Mouse (Mus musculus): ENCODE measurements around the gene Dus2.

DNA sequence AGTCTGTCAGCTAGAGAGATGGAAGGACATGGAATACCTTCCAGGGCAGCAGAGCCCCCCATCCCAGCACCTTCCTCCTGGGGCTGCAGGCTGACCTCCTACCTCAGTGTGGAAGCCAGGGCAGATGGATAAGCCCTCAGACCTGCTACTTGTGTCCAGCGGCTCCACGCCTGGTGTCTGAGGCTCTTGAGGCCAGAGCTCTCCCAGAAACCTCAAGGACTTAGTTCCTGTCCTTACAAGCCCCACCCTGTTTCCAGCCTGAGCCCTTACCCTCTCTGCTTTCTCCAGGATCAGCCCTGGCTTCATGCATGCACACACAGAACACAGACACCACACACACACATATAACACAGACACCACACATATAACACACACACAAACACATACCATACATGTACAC, 409 bp downstream of the Dus2 start:
- TF ChIP-seq CTCF (IDR thresholded peaks at IDR 0.05; ENCODE audit: control insufficient read depth, insufficient read depth, insufficient read length) (no peak), MYOG (IDR thresholded peaks at IDR 0.05; ENCODE audit: control insufficient read depth, extremely low read depth, insufficient read length) (no peak), MAX (IDR thresholded peaks at IDR 0.05) (no peak), CEBPB (IDR thresholded peaks at IDR 0.05; ENCODE audit: low read depth) (no peak), MYOD1 (IDR thresholded peaks at IDR 0.05; ENCODE audit: control insufficient read depth, insufficient read length, low read depth) (no peak), USF1 (IDR thresholded peaks at IDR 0.05; ENCODE audit: low read depth) (no peak), FOSL1 (IDR thresholded peaks at IDR 0.05; ENCODE audit: insufficient read depth, low read length, poor library complexity, severe bottlenecking) (no peak)

Measured in C2C12 (cell line).